Mouse (Mus musculus) neural tube, embryonic 15.5 days (tissue): Measurements from ENCODE around the gene Cox4i1. TPM values are rescaled to one million over a fixed set of nuclear protein-coding genes. Genes with fewer than 3 reads are reported as not detected.

Experiments used
- ATAC-seq: fragments of 200-750 bp; cut with Nextera tagmentation; 2 replicates; pipeline ENCODE4 v1.8.0; 2017; ENCODE audit warnings: mild to moderate bottlenecking, moderate TSS enrichment, moderate library complexity; ENCODE audit not compliant: low FRiP score
- H3K27ac ChIP-seq: fragments of 300-500 bp; sonication (generic); replicated peaks from 2 replicates; pipeline ENCODE4 v1.5.1; 2015; ENCODE audit warnings: mild to moderate bottlenecking, inconsistent platforms
- H3K27me3 ChIP-seq: fragments of 300-500 bp; sonication (generic); replicated peaks from 2 replicates; pipeline ENCODE4 v1.6.1; 2015; ENCODE audit warnings: inconsistent platforms
- H3K36me3 ChIP-seq: fragments of 300-500 bp; sonication (generic); 2 replicates; pipeline ENCODE4 v1.6.1; 2015; ENCODE audit warnings: inconsistent platforms
- H3K4me1 ChIP-seq: fragments of 300-500 bp; sonication (generic); 2 replicates; pipeline ENCODE4 v1.6.1; 2015; ENCODE audit warnings: inconsistent platforms
- H3K4me2 ChIP-seq: fragments of 300-500 bp; sonication (generic); 2 replicates; pipeline ENCODE4 v1.6.1; 2015; ENCODE audit warnings: inconsistent platforms, mild to moderate bottlenecking, moderate library complexity
- H3K4me3 ChIP-seq: fragments of 300-500 bp; sonication (generic); replicated peaks from 2 replicates; pipeline ENCODE4 v1.5.1; 2015; ENCODE audit warnings: mild to moderate bottlenecking, inconsistent platforms
- H3K9ac ChIP-seq: fragments of 300-500 bp; sonication (generic); replicated peaks from 2 replicates; pipeline ENCODE4 v1.6.1; 2015; ENCODE audit warnings: mild to moderate bottlenecking, inconsistent platforms
- H3K9me3 ChIP-seq: fragments of 300-500 bp; sonication (generic); replicated peaks from 2 replicates; pipeline ENCODE4 v1.6.1; 2016; ENCODE audit warnings: inconsistent platforms
- WGBS: fragments of 180-500 bp; shearing (Covaris S2); methylation state at CpG from one replicate; pipeline ENCODE4 v1.1.7; 2015; ENCODE audit warnings: mixed read lengths; 5-methylcytosine and 5-hydroxymethylcytosine counted together
- polyA plus RNA-seq: library from polyadenylated mRNA; unstranded; fragments of >200 nt; fragmentation: Nextera tagmentation; extraction: Ambion mirVana; gene quantifications from 2 replicates; pipeline ENCODE4 v1.2.1, GENCODE M21; 2015

The Cox4i1 gene
- 1,232 and 1,334 TPM in 2 replicates for polyA plus RNA-seq

DNA sequence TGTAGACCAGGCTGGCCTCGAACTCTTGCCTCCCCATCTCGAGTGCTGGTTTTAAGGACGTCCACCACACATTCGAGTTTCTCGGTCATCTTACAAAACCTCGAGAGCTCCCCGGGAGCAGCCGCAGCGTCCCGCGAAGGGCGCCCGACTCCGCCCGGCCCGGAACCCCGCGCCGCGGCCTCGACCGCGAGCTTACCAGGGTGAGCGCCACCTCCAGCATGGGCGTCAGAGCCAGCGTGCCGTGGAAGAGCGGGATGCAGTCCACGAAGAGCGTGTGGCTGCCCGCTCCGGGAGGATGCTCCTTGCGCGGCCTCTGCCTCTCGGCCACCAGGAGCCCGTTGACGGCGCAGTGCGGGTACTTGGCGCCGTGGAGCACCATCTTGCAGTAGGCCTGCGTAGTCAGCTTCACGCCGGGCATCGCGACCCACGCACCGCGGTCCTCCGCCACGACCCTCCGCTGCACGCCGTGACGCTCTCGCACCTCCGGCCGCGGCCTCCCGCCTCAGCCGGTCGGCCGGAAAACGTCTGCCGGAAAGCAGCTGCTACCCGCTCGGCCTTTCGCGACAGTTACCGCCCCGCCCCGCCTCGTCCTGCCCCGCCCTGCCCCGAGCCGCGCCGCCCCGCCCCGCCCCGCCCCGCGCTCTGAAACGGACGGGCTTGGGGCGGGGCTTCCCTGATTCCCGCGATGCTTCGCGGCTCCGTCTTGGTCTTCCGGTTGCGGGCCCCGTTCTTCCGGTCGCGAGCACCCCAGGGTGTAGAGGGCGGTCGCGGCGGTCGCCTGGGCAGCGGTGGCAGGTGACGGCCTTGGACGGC is at the start of gene Cox4i1, which contains the start of gene Gm27021:
Gene Cox4i1, plus strand, starts transcription at position 662 of the 813 bp plus-strand sequence.
Gene Gm27021, minus strand, starts transcription at position 519 of the 813 bp plus-strand sequence.
- Histone ChIP-seq H3K27me3 (no peaks in the 10 kb centered on the region), H3K36me3 (peaks cover 29% of the 10 kb centered on the region), H3K9me3 (no peaks in the 10 kb centered on the region), H3K9ac (peak within 1 kb of the TSS; percentile 89), H3K4me3 (peak within 1 kb of the TSS; percentile 76), H3K4me1 (peaks cover 75% of the 10 kb centered on the region), H3K27ac (peak within 1 kb of the TSS; percentile 89), H3K4me2 (peak within 1 kb of the TSS; percentile 84)
- WGBS = under 1% methylated on average over 91 of the region's 105 CpGs
- peak; percentile 95 for ATAC-seq

DNA sequence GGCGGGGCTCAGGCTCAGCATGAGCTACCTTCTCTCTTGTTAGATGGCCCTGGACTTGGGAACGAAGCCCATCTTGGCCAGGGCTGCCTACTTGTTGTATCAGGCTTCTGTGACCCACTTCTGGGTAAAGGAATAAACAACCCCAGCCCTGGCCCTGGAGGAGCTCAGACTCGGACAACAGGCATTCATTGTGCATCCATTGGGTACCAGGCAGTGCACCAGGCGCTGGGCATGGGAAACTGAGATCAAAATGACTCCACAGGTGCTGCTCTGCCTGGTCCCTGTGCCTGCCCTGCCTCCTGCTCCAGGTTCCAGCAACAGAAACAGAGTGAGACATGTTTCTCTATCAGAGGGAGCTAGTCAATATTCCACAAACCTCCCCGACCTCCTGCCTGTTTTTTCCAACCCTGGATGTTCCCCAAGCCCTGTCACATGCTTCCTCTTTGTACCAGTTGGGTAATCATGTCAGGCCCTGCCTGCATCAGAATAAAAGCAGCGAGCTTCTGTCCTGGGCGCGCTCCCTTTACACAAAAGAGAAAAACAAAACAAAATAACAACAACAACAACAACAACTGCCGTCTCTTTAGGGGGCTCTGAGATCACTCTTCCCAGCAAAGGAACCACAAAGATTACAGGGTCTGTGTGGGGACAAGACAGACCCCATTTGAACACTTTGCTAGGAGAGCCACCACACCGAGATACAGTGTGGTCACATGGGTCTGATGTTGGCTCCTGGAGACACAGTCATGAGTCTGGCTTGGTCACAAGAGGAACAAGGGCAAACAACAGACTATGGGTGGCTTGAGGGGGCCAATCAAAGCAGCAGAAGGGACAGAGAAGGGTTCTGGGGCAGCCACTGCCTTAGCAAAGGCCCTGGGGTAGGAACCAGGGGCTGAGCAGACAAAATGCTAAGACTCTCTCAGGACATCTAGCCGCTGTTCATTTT is 48.5 kb upstream of the Cox4i1 start:
- WGBS = 75% methylated on average over 11 of the region's 11 CpGs
- no peak overlapping the region for H3K9ac ChIP-seq
- no peak overlapping the region for H3K4me2 ChIP-seq
- no peaks in the 10 kb centered on the region for H3K9me3 ChIP-seq
- H3K27ac ChIP-seq = no peak overlapping the region
- ATAC-seq = no peak
- no peaks in the 10 kb centered on the region for H3K36me3 ChIP-seq
- no peaks in the 10 kb centered on the region for H3K27me3 ChIP-seq
- peaks cover 29% of the 10 kb centered on the region for H3K4me1 ChIP-seq
- no peak overlapping the region for H3K4me3 ChIP-seq

DNA sequence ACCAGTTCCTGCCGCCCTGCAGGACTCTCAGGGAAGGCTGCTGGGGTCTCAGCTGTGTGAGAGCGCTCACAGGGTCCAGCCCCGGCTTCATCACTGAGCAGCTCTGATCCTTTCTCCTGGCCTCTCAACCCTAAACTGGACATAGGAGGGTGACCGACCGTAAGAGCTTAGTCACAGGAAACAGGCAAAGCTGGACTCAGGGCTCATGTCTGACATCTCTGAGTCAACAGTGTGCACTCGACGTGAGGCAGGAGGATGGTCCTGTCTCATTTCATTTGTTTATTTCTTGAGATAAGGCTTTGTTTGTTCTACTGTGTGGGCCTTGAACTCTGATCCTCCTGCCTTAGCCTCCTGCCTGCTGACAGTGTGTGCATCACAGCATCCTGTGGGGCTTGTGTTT is 47.6 kb upstream of the Cox4i1 start:
- WGBS = 59% methylated on average over 7 of the region's 7 CpGs
- Histone ChIP-seq H3K4me3 (no peak overlapping the region), H3K9ac (no peak overlapping the region), H3K4me1 (peaks cover 29% of the 10 kb centered on the region), H3K9me3 (no peaks in the 10 kb centered on the region), H3K27me3 (no peaks in the 10 kb centered on the region), H3K27ac (no peak overlapping the region), H3K36me3 (no peaks in the 10 kb centered on the region), H3K4me2 (no peak overlapping the region)
- no peak for ATAC-seq

DNA sequence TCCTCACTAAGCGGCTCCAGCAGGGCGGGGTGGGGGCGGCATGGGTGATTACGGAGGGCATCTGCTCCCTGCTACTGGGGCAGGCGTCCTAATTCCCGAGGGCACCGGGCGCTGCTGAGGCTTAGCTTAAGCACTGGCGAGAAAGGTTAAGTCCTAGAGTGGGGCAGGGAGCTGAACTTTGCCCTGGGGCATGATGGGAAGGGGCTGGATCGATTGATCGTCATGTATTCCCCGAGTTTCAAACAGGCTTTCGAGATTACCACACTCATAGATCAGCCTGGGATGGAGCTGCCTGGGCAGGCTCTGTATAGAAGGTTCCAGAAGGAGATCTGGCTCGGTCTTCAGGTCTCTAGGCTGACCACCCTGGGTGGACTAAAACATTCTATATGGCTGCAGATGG is 45.9 kb upstream of the Cox4i1 start:
- H3K9me3 ChIP-seq = no peaks in the 10 kb centered on the region
- H3K27ac ChIP-seq = no peak overlapping the region
- no peaks in the 10 kb centered on the region for H3K36me3 ChIP-seq
- WGBS = 71% methylated on average over 14 of the region's 14 CpGs
- H3K27me3 ChIP-seq = no peaks in the 10 kb centered on the region
- ATAC-seq = no peak
- peaks cover 20% of the 10 kb centered on the region for H3K4me1 ChIP-seq
- no peak overlapping the region for H3K4me3 ChIP-seq
- no peak overlapping the region for H3K9ac ChIP-seq
- no peak overlapping the region for H3K4me2 ChIP-seq

DNA sequence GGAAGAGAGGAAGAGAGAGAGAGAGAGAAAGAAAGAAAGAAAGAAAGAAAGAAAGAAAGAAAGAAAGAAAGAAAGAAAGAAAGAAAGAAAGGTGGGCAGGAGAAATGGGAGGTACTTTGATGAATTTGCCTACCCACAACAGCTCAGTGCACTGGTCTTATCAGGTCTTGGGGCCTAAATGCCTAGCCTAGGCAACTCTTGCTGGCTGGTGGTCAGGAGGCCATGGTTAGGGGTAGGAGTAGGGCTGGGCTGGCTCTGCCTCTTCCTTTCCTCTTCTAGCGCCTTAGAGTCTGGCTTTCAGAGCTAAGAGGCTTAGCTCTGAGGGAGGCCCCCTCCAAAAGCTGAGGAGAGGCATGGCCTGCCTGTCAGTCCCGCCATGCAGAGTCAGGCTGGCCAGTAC is 44.4 kb upstream of the Cox4i1 start:
- peaks cover 9% of the 10 kb centered on the region; the same call in 1 of the 2 replicates for H3K4me1 ChIP-seq
- H3K27ac ChIP-seq = no peak overlapping the region
- no peak overlapping the region for H3K4me3 ChIP-seq
- no peaks in the 10 kb centered on the region for H3K9me3 ChIP-seq
- no peaks in the 10 kb centered on the region for H3K27me3 ChIP-seq
- ATAC-seq = no peak
- WGBS = 76% methylated on average over 2 of the region's 2 CpGs
- H3K36me3 ChIP-seq = no peaks in the 10 kb centered on the region
- H3K4me2 ChIP-seq = no peak overlapping the region
- no peak overlapping the region for H3K9ac ChIP-seq

DNA sequence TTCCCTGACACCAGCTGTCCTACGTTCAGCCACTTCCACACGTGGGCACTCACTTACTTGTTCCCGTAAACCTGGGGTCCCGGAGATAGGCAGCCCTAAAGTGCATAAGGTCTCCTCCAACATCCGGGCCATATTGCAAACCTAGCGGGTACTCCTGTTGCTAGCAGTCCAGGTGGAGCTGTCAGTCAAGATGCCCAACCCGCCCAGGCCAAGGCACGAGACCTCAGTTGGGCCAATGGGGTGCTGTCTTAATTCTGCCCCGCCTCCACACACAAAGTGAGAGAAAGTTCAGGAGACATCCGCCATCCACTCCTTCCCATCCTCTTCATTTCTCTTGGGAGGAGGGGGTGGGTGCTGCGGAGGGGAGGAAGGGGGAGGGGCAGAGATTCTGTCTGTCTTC is 41.6 kb upstream of the Cox4i1 start:
- Histone ChIP-seq H3K27ac (no peak overlapping the region), H3K4me1 (peaks cover 4% of the 10 kb centered on the region; the same call in 1 of the 2 replicates), H3K4me2 (no peak overlapping the region), H3K4me3 (no peak overlapping the region), H3K36me3 (no peaks in the 10 kb centered on the region), H3K27me3 (no peaks in the 10 kb centered on the region), H3K9ac (no peak overlapping the region), H3K9me3 (no peaks in the 10 kb centered on the region)
- ATAC-seq = no peak
- 70% methylated on average over 11 of the region's 11 CpGs for WGBS

DNA sequence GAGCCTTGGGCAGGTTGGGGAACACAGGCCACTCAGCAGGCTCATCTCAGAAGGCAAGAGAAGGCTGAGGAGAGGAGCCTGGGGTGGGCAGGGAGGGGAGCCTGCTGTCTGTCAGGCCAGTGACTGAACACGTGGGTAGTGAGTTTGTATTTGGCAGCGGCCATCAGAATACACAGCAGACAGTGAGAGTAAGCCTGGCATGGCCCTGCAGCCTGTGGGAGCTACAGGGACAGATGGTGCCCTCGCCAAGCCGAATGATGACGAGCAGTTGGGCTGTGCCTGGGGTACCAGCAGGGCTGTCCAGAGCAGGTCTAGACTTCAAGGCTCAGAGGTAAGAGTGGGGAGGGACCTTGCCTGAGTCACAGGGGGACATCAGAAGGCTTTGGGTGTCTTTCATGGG is 40.7 kb upstream of the Cox4i1 start:
- Histone ChIP-seq H3K36me3 (no peaks in the 10 kb centered on the region), H3K4me1 (no peaks in the 10 kb centered on the region), H3K27me3 (0 out of 2 replicates have a peak, but pooled peaks cover 2% of the 10 kb centered on the region), H3K4me2 (no peak overlapping the region), H3K9ac (no peak overlapping the region), H3K27ac (no peak overlapping the region), H3K4me3 (no peak overlapping the region), H3K9me3 (no peaks in the 10 kb centered on the region)
- ATAC-seq = no peak
- 84% methylated on average over 5 of the region's 5 CpGs for WGBS

DNA sequence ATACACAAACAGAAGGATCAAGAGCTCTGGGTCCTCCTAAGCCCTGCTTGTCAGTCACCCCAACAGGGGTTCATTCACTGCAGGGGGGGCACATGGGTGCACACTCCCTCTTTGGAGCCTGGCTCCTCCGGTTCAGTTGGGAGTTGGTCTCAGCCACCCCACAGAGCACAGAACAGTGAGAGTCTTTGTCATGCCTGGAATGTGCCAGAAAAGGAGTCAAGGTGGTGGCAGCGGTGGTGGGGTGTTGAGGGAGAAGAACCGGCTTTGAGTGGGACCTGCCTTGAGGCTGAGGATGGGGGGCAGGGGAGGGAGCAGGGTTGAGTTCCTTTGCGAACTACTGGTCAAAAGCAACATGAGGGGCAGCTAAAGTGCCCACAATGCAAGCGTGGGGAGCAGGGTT is 38.0 kb upstream of the Cox4i1 start:
- no peak for ATAC-seq
- Histone ChIP-seq H3K4me3 (no peak overlapping the region), H3K27me3 (peaks cover 15% of the 10 kb centered on the region), H3K4me2 (no peak overlapping the region), H3K27ac (no peak overlapping the region), H3K4me1 (peaks cover 20% of the 10 kb centered on the region), H3K9me3 (no peaks in the 10 kb centered on the region), H3K9ac (no peak overlapping the region), H3K36me3 (no peaks in the 10 kb centered on the region)
- 53% methylated on average over 5 of the region's 5 CpGs for WGBS

DNA sequence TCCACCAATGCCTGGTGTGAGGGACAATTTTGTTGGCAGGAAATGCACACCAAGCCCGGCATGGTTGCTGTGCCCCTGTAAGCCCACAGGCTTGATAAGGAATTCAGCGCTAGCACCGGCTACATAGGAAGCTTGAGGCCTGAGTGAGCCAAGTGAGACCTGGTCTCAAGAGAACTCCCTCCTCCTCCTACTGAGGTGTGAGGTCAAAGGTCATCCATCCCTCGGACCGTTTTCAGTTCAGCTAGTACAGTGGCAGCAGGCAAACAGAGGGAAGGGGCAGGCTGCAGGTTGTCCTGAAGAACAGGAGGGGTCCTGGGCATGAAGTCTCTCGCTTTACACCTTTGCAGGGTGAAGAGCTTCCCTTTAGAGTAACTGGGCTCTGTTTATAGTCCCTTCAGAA is 37.2 kb upstream of the Cox4i1 start:
- Histone ChIP-seq H3K27ac (no peak overlapping the region), H3K9me3 (no peaks in the 10 kb centered on the region)
- 43% methylated on average over 6 of the region's 6 CpGs for WGBS

DNA sequence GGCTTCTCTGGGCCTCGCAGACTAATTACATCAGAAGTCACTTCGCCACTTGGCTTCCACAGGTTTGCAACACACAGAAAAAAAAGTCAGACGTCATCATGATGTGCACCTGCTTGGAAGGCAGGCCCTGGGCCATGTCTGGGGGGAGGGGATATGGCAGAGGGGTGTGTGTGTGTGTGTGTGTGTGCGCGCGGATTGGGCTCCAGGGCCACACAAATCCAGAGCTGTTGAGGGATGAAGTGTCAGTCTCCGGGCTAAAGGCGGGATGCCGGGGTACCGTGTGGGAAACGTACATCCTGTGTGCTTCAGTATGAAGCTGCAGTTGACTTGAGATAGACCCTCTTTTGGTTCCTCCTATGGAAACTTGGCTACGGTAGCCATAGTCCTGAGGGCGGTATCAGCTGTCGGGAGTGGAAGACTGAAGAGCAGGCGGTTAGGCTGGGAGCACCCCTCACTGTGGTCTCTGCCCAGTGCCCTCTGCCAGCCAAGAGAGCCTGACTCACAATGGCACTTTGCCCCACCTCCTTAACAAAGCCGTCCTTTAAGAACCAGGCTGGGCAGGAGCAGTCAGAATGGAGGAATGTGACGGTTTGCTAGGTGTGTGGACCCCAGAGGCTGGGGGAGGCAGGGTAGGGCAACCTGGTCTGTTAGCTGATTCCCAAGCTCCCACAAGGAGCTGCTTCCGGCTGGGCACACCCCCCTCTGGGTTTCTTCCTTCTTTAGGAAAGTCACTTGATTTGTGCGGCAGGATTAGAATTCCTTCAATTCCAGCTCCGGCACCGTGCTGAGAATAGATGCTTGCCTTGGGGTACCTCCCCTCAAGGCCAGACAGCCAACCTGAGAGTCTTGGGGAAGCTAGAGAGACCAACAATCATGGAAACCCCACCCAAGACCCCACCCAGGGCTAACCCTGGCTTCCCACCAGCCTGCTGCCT is 36.3 kb upstream of the Cox4i1 start:
- ATAC-seq = no peak
- Histone ChIP-seq H3K36me3 (no peaks in the 10 kb centered on the region), H3K4me1 (peaks cover 20% of the 10 kb centered on the region), H3K27ac (no peak overlapping the region), H3K9ac (no peak overlapping the region), H3K27me3 (peaks cover 29% of the 10 kb centered on the region), H3K4me2 (no peak overlapping the region), H3K9me3 (no peaks in the 10 kb centered on the region), H3K4me3 (no peak overlapping the region)
- WGBS = 76% methylated on average over 21 of the region's 21 CpGs

More for the DNA sequence above, 37.2 kb upstream of the Cox4i1 start:
- ATAC-seq = no peak
- Histone ChIP-seq H3K4me1 (peaks cover 20% of the 10 kb centered on the region), H3K36me3 (no peaks in the 10 kb centered on the region), H3K9ac (no peak overlapping the region), H3K4me2 (no peak overlapping the region), H3K27me3 (peaks cover 22% of the 10 kb centered on the region), H3K4me3 (no peak overlapping the region)
